Mouse (Mus musculus): Measurements from ENCODE around the gene Olfr1443.

The Olfr1443 gene

DNA sequence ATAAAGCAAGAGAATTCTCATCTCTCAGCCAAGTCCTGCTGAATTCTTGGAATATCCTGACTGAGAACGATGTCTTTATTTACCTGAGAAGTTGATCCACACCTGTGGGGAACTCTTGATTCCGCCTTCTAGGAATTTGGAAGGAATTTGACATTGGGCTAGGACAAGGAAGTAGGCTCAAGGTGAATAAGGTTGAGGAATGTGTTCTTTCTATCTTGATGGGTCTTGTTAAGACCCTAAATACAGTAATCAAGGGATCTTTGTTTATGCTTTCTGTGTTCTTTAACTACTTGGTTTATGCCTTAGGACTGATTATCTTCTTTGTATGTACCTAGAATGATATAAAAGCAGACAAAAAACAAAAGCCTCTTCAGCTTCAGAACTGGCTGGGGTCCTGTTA lies 54.0 kb downstream of the Olfr1443 start:
- DNase-seq (ENCODE audit: low read depth, low spot score) = no peak

Data from CD4-positive, CD25-positive, alpha-beta regulatory T cell, adult 2 months (primary cell).